Mouse (Mus musculus): ENCODE results near the gene Ube2t. TPM values are rescaled to one million over a fixed set of nuclear protein-coding genes. Genes with fewer than 3 reads are reported as not detected.

The Ube2t gene
- total RNA-seq, 2 experiments from 2014 or later, result 2.0 to 2.5 TPM

GRCm38 (mm10) chr1:134995954-134996353, 33.6 kb downstream of the Ube2t start:
- DNase-seq, result no peak

- no peak for DNase-seq
Measured at GRCm38 (mm10) chr1:134996471-134996870, 34.1 kb downstream of the Ube2t start.

- DNase-seq, result no peak
Measured at GRCm38 (mm10) chr1:134997568-134997967, 35.2 kb downstream of the Ube2t start.

DNA sequence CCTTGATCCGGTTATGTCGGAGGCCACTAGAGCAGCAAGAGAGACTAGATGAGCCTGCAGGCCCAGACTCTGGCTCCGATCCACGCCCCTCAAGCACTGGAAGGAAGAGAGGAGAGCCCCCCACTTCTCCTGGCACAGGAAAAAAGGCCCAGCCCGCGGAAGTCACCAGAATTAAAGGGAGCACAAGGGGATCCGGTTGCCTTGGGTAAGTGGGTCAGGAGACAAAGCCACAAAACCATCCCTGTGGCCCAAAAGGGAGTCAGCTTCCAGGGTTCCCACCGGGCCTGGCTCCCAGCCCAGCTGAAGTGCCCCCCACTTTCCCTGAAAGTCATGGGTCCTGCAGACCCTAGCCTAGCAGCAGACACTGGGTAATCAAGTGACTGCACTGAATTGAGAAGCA, 35.9 kb downstream of the Ube2t start:
- DNase-seq, result no peak

DNA sequence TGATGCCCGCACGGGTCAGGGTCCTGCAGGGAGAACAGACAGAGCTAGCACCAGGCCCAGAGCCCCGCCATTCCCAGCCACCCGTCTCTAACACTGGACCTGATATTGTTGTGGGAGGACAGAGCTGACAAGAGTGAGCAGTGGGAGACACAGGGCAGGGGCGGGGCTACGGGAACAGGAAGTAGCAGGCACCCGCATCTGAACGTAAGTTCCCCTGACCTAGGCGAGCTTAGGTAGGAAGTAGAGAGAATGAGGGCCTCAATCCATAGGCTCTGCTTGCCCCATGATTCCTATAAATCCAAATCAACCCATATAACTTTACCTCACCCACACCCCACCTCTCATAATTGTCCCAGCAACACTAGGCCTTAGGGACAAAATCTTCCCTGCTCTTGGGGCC, 38.2 kb downstream of the Ube2t start:
- DNase-seq, result no peak

GRCm38 (mm10) chr1:135003346-135003745, 41.0 kb downstream of the Ube2t start:
- no peak for DNase-seq

GRCm38 (mm10) chr1:135005696-135006095, 43.3 kb downstream of the Ube2t start:
- no peak for DNase-seq

DNA sequence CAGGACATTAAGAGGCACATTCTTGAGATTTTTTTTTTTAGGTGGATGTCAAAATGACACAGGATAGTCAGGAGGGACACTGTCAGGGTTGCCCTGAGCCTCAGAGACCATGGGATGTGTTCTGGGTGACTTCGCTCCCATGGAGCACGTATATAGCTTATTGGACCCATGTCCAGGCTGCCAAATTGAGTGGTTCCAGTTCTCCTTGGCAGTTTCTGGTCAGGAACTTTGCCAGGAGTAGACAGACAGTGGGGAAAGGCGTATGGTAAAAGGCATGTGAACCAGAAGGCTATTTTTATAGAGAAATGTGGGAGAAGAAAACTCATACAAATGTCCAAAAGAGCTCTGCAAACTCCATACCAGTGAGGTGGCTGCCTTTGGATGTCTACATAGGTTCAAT, 47.5 kb downstream of the Ube2t start:
- no peak for DNase-seq

GRCm38 (mm10) chr1:135011912-135012311, 49.5 kb downstream of the Ube2t start:
- DNase-seq, result no peak

DNA sequence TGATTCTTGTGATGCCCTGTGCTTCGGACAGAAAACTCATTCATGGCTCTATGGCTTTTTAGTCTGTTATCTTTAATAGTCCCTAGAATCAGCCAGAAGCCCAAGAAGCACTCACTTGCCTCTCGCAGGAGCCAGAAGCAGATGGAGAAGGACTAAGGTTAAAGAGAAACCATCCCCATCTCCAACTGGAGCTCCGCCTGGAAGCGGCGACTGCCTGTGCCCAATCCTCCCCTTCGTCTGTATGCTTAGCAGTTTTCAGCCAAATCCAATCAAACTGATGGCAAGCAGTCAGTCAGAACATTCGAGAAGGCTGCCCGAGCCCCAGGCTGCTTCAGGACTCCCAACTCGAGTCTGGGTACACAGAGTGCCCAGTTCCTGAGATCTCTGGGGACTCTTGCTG, 50.1 kb downstream of the Ube2t start:
- no peak for DNase-seq

- no peak for DNase-seq
Measured at GRCm38 (mm10) chr1:135014921-135015445, 52.6 kb downstream of the Ube2t start.

- DNase-seq, result no peak
Measured at GRCm38 (mm10) chr1:135016907-135017655, 54.7 kb downstream of the Ube2t start.

- DNase-seq, result no peak
Measured at GRCm38 (mm10) chr1:135017656-135018015, 55.3 kb downstream of the Ube2t start.

DNA sequence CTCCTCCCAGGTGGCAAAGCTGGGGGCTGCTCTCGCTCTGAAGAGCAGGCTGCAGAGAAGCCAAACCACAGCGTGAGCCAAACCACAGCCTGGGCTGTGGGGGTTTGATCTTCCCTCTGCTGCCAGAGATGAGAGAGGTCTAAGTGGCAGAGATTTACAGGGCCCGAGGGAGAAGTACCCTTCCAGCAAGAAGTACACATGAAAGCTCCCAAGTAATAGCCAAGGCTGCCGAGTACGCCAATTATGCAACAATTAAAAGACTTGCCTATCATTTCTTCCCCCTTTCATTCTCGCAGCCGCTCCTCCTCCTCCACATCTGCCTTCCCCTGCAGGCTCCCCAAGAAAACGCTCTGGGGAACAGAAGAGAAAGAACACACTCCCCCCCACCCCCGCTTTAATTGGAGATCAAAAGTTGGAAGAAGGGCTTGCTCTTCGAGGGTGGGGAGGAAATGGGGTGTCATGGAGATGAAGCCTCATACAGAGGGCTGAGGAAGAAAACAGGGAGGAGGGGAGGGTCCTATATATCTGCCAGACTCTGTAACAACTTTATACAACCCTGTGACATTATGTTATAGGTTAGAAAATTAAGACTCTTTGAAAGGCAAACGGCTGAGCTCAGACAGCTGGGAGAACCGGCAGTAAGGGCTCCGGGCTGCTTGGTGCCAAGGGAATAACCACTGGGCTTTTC, 56.9 kb downstream of the Ube2t start:
- peak in 1 of 2 experiments; percentile 30 for DNase-seq

GRCm38 (mm10) chr1:135019775-135020167, 57.4 kb downstream of the Ube2t start:
- peak in 1 of 2 experiments; percentile 13 for DNase-seq

GRCm38 (mm10) chr1:135020281-135020940, 58.0 kb downstream of the Ube2t start:
- peak in 1 of 2 experiments; percentile 20 for DNase-seq

GRCm38 (mm10) chr1:135020970-135021369, 58.6 kb downstream of the Ube2t start:
- DNase-seq, result no peak

GRCm38 (mm10) chr1:135021936-135022335, 59.6 kb downstream of the Ube2t start:
- DNase-seq, result no peak

DNA sequence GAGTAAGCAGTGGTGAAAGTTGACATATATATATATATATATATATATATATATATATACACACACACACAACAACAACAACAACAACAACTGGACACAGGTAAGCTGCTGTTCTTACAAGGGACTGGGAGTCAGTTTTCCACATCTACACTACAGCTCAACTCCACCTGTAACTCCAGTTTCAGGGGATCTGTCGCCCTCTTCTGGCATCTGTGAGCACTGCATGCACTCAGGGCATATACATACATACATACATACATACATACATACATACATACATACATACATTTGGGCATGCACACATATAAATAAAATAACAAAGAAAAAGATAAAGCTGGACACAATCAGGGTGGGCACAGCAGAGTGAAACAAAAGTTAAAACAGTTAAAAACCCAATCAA, 61.2 kb downstream of the Ube2t start:
- no peak for DNase-seq
